13 mouse cellular contexts compared by ENCODE assay signal in the genomic region with DNA sequence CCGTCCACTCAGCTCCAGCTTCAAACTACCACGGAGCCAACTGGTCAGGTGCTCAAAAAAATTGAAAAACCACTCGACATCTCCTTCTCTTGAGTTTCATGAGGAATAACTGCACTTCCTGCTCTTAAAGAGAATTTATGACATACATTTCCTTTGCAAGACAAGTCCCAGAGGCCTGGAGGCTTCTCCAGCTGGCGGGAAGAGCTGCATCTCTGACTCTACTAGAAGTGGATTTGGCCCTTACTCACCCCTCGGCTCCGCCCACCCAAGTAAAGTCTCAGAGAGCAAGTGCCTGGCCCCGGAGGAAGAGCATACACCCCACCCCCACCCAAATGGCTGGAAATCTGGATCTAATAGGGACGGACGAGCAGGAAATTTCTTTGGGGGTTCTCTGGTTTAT. TPM values are rescaled to one million over a fixed set of nuclear protein-coding genes. Genes with fewer than 3 reads are reported as not detected.
DNase-seq lines count a peak whose midpoint lies in the region; ATAC-seq and TF ChIP-seq lines count a peak whose summit lies in the region.
"Had no signal": no experiment of that assay in that cellular context is flagged by ENCODE, and none has a peak within 500 bp of the region (broad histone marks: within the 10 kb centered on the region; RNA-seq: fewer than 3 reads in every experiment).

No protein-coding gene starts in this region.

- ATAC-seq in lung, postnatal 0 days: no peak
- ATAC-seq in liver, embryonic 11.5 days (replicated peaks; ENCODE audit: low FRiP score): peak; percentile 45; the same call in 1 of the 2 replicates
- ATAC-seq in hindbrain, embryonic 13.5 days (ENCODE audit: low FRiP score): no peak

- no peak overlapping the region for H3K4me3 ChIP-seq in lung, postnatal 0 days (ENCODE audit: low read depth, low read length)
- H3K4me3 ChIP-seq in lung, adult 2 months (replicated peaks; ENCODE audit: extremely low read depth, low read depth, low read length): no peak overlapping the region
- no peak overlapping the region for H3K4me3 ChIP-seq in liver, embryonic 11.5 days (ENCODE audit: low read depth, low read length)
- H3K4me3 ChIP-seq in hindbrain, embryonic 13.5 days: no peak overlapping the region
- H3K4me3 ChIP-seq: embryonic facial prominence, embryonic 15.5 days; heart, adult 2 months had no signal

- no peak overlapping the region for H3K9ac ChIP-seq in lung, postnatal 0 days (replicated peaks; ENCODE audit: low read depth)
- H3K9ac ChIP-seq in liver, embryonic 11.5 days (ENCODE audit: low read depth, low read length): peak overlapping the region; percentile 15; the same call in 1 of the 2 replicates
- no peak overlapping the region for H3K9ac ChIP-seq in hindbrain, embryonic 13.5 days
- H3K9ac ChIP-seq: embryonic facial prominence, embryonic 15.5 days had no signal

- TF ChIP-seq CTCF in lung, postnatal 0 days (IDR thresholded peaks at IDR 0.05): no peak
- TF ChIP-seq CTCF in lung, adult 2 months (IDR thresholded peaks at IDR 0.05; ENCODE audit: insufficient read depth, low read length): no peak

- no peaks in the 10 kb centered on the region for H3K9me3 ChIP-seq in lung, postnatal 0 days (ENCODE audit: low read length)
- H3K9me3 ChIP-seq in liver, embryonic 11.5 days (ENCODE audit: control insufficient read depth, low read length): no peaks in the 10 kb centered on the region
- no peaks in the 10 kb centered on the region for H3K9me3 ChIP-seq in hindbrain, embryonic 13.5 days
- H3K9me3 ChIP-seq: embryonic facial prominence, embryonic 15.5 days had no signal

- peaks cover 8% of the 10 kb centered on the region for H3K36me3 ChIP-seq in lung, postnatal 0 days (ENCODE audit: insufficient read depth, low read length)
- no peaks in the 10 kb centered on the region for H3K36me3 ChIP-seq in liver, embryonic 11.5 days (ENCODE audit: control insufficient read depth, insufficient read depth, low read length)
- no peaks in the 10 kb centered on the region for H3K36me3 ChIP-seq in hindbrain, embryonic 13.5 days

- no peak for TF ChIP-seq EP300 in lung, postnatal 0 days (IDR thresholded peaks at IDR 0.05)

- no peak for TF ChIP-seq POLR2A in lung, adult 2 months (IDR thresholded peaks at IDR 0.05; ENCODE audit: borderline replicate concordance, extremely low read depth, low read depth, low read length)

- H3K27me3 ChIP-seq in lung, postnatal 0 days (replicated peaks; ENCODE audit: insufficient read depth, low read length): no peaks in the 10 kb centered on the region
- no peaks in the 10 kb centered on the region for H3K27me3 ChIP-seq in liver, embryonic 11.5 days (replicated peaks; ENCODE audit: control insufficient read depth, insufficient read depth, low read length)
- no peaks in the 10 kb centered on the region for H3K27me3 ChIP-seq in hindbrain, embryonic 13.5 days
- H3K27me3 ChIP-seq: embryonic facial prominence, embryonic 15.5 days had no signal

- 35% methylated on average over 9 of the region's 9 CpGs for WGBS in lung, postnatal 0 days
- 52% methylated on average over 9 of the region's 9 CpGs for whole genome bisulfite sequencing in lung, adult 2 months
- WGBS in liver, embryonic 11.5 days: 59% methylated on average over 9 of the region's 9 CpGs
- 81% methylated on average over 9 of the region's 9 CpGs for WGBS in hindbrain, embryonic 13.5 days

- H3K4me1 ChIP-seq in lung, postnatal 0 days (ENCODE audit: insufficient read depth, low read depth, low read length): no peaks in the 10 kb centered on the region
- H3K4me1 ChIP-seq in lung, adult 2 months (ENCODE audit: control insufficient read depth, insufficient read depth, low read length): no peaks in the 10 kb centered on the region
- peaks cover 18% of the 10 kb centered on the region for H3K4me1 ChIP-seq in liver, embryonic 11.5 days (replicated peaks; ENCODE audit: control insufficient read depth, insufficient read depth, low read length)
- 0 out of 2 replicates have a peak, but pooled peaks cover 5% of the 10 kb centered on the region for H3K4me1 ChIP-seq in hindbrain, embryonic 13.5 days (replicated peaks)

- peak; percentile 24 for DNase-seq in embryo, embryonic 11 days
- no peak for DNase-seq in embryo, embryonic 10 days (ENCODE audit: low spot score)
- peak; percentile 28 for DNase-seq in lung, postnatal 0 days (ENCODE audit: low spot score)
- DNase-seq in lung, adult 2 months: no peak
- no peak for DNase-seq in liver, embryonic 11.5 days (ENCODE audit: low spot score)
- DNase-seq in cerebellum, adult 18-20 months: no peak
- no peak for DNase-seq in layer of hippocampus, postnatal 14 days (ENCODE audit: low spot score in 2 of 2)
- DNase-seq: cerebellum, postnatal 10 days; heart, adult 2 months; right cerebral cortex, postnatal 25 days had no signal

- no peak overlapping the region for H3K27ac ChIP-seq in lung, postnatal 0 days (ENCODE audit: low read length)
- H3K27ac ChIP-seq in liver, embryonic 11.5 days (ENCODE audit: low read depth, low read length): peak overlapping the region; percentile 74
- H3K27ac ChIP-seq in hindbrain, embryonic 13.5 days: no peak overlapping the region
- H3K27ac ChIP-seq: heart, adult 2 months; macrophage had no signal

- H3K4me2 ChIP-seq in lung, postnatal 0 days (replicated peaks; ENCODE audit: low read depth, low read length): no peak overlapping the region
- peak overlapping the region; percentile 50 for H3K4me2 ChIP-seq in liver, embryonic 11.5 days
- H3K4me2 ChIP-seq in hindbrain, embryonic 13.5 days: no peak overlapping the region
- H3K4me2 ChIP-seq: embryonic facial prominence, embryonic 15.5 days had no signal

RNA-seq across cellular contexts. Expression of a gene that starts 16.3 kb away (rescaled TPM):
- polyA plus RNA-seq in lung, postnatal 0 days (2015; fragmentation: Nextera tagmentation; extraction: Ambion mirVana): 3.1 and 3.9 TPM in 2 replicates
- 23.6 and 33.3 TPM in 2 replicates for polyA plus RNA-seq in lung, adult 2 months (2012; rRNA removed)
- 0.59 and 1.2 TPM in 2 replicates for polyA plus RNA-seq in liver, embryonic 11.5 days (2014; fragmentation: Nextera tagmentation; extraction: Ambion mirVana)
- 10 to 100 TPM; 14.5 to 15.0 TPM for total RNA-seq in layer of hippocampus, postnatal 14 days (2021)
- polyA plus RNA-seq in hindbrain, embryonic 13.5 days (2015; fragmentation: Nextera tagmentation; extraction: Ambion mirVana): 0.23 and 0.32 TPM in 2 replicates

Comparison
In these comparisons a context has a peak if more than half of its experiments do, and no peak if none do; other contexts are left out.
1. DNase-seq: peak in embryo, embryonic 11 days (single experiment) and lung, postnatal 0 days (single experiment); none in embryo, embryonic 10 days (single experiment), lung, adult 2 months (single experiment), liver, embryonic 11.5 days (single experiment), cerebellum, adult 18-20 months (0 of 2) and layer of hippocampus, postnatal 14 days (0 of 2).